Comparison of ENCODE assay signal across 8 mouse cellular contexts in genomic region chr13:98533415-98533814, GRCm38 (mm10). TPM values are rescaled to one million over a fixed set of nuclear protein-coding genes. Genes with fewer than 3 reads are reported as not detected.
DNase-seq lines count a peak whose midpoint lies in the region; ATAC-seq lines count a peak whose summit lies in the region.

No protein-coding gene starts in this region.

- peaks cover 9% of the 10 kb centered on the region for H3K9me3 ChIP-seq in hindbrain, embryonic 13.5 days
- H3K9me3 ChIP-seq in limb, embryonic 15.5 days, result 0 out of 2 replicates have a peak, but pooled peaks cover 6% of the 10 kb centered on the region

- WGBS in hindbrain, embryonic 13.5 days, result 20% methylated on average over 9 of the region's 9 CpGs
- WGBS in limb, embryonic 15.5 days, result 14% methylated on average over 9 of the region's 9 CpGs

- H3K4me1 ChIP-seq in hindbrain, embryonic 13.5 days (replicated peaks), result peaks cover 25% of the 10 kb centered on the region
- peaks cover 25% of the 10 kb centered on the region for H3K4me1 ChIP-seq in limb, embryonic 15.5 days

- DNase-seq in lung, postnatal 36 days, result peak; percentile 5
- DNase-seq in lung, postnatal 14 days, result no peak
- no peak for DNase-seq in spleen, adult 18-20 months
- no peak for DNase-seq in layer of hippocampus, postnatal 36 days
- no peak for DNase-seq in thymus, postnatal 25 days
- no peak for DNase-seq in B cell, adult 2 months

- H3K4me2 ChIP-seq in hindbrain, embryonic 13.5 days, result peak overlapping the region; percentile 38; the same call in 1 of the 2 replicates
- H3K4me2 ChIP-seq in limb, embryonic 15.5 days, result 0 out of 2 replicates have a peak overlapping the region, but pooled peaks have one; percentile 14

- no peaks in the 10 kb centered on the region for H3K36me3 ChIP-seq in hindbrain, embryonic 13.5 days
- no peaks in the 10 kb centered on the region for H3K36me3 ChIP-seq in limb, embryonic 15.5 days

- H3K4me3 ChIP-seq in hindbrain, embryonic 13.5 days, result no peak overlapping the region
- no peak overlapping the region for H3K4me3 ChIP-seq in limb, embryonic 15.5 days

- H3K27me3 ChIP-seq in hindbrain, embryonic 13.5 days, result peaks cover 46% of the 10 kb centered on the region
- peaks cover 11% of the 10 kb centered on the region for H3K27me3 ChIP-seq in limb, embryonic 15.5 days

- ATAC-seq in hindbrain, embryonic 13.5 days (ENCODE audit: low FRiP score), result 0 out of 2 replicates have a peak, but pooled peaks have one; percentile 43
- ATAC-seq in limb, embryonic 15.5 days (ENCODE audit: insufficient number of reproducible peaks, low FRiP score, low TSS enrichment, low read depth), result 0 out of 2 replicates have a peak, but pooled peaks have one; percentile 45

- H3K27ac ChIP-seq in hindbrain, embryonic 13.5 days, result no peak overlapping the region
- H3K27ac ChIP-seq in limb, embryonic 15.5 days, result no peak overlapping the region

- H3K9ac ChIP-seq in hindbrain, embryonic 13.5 days, result no peak overlapping the region
- no peak overlapping the region for H3K9ac ChIP-seq in limb, embryonic 15.5 days

RNA-seq across cellular contexts. Expression of gene Gm10320, which starts 41.6 kb away (rescaled TPM):
- 0.99 and 1.1 TPM in 2 replicates for polyA plus RNA-seq in hindbrain, embryonic 13.5 days (2015; fragmentation: Nextera tagmentation; extraction: Ambion mirVana)
- 1.1 and 1.3 TPM in 2 replicates for polyA plus RNA-seq in limb, embryonic 15.5 days (2015; fragmentation: Nextera tagmentation; extraction: Ambion mirVana)
- not detected for total RNA-seq in layer of hippocampus, postnatal 36 days (2021)
